ENCODE assay signal across 8 mouse cellular contexts in the genomic region with DNA sequence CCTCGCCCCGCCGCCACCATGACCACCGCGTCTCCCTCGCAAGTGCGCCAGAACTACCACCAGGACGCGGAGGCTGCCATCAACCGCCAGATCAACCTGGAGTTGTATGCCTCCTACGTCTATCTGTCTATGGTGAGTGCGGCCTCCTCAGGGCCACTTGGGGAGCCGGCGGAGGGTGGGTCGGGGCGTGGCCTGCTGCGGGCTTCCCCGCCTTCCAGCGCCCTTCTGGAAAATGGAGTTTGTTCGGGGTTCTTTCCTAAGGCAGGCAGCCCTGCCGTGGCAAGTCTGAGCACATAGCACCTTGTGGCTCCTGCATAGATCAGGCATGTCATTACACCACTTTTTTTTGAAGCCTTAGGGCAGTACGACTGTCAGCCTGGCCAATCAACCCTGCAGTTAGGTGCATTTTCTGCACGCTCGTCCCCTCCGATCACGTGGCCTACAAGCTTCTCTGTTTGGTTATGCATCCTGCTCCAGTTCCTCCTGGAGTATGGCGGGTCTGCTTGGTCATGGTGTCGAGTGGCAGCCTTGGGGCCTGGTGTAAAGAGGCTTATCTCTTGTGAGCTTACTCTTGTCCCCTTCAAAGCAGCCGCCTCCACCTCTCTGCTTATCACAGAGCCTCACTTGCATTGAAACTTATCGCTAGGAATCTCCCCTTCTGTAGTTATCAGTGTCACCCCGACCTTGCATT. TPM values are rescaled to one million over a fixed set of nuclear protein-coding genes. Genes with fewer than 3 reads are reported as not detected.
DNase-seq lines count a peak whose midpoint lies in the region; ATAC-seq lines count a peak whose summit lies in the region.

No protein-coding gene starts in this region.

- ATAC-seq in hindbrain, embryonic 16.5 days, result peak; percentile 79
- ATAC-seq in limb, embryonic 15.5 days (ENCODE audit: insufficient number of reproducible peaks, low FRiP score, low TSS enrichment, low read depth), result peak; percentile 85
- ATAC-seq in midbrain, embryonic 14.5 days (ENCODE audit: low FRiP score, low TSS enrichment), result peak; percentile 79
- peak; percentile 81 for ATAC-seq in stomach, embryonic 14.5 days (ENCODE audit: insufficient number of reproducible peaks, insufficient read depth, low FRiP score, low read depth)

- DNase-seq in heart, adult 18-20 months, result peak; percentile 74 to 78
- DNase-seq in heart, postnatal 25 days (ENCODE audit: low spot score), result no peak
- peak; percentile 79 for DNase-seq in c-Kit-positive CD71-positive TER-119-positive erythroid progenitor cells, embryonic 14.5 days (ENCODE audit: low spot score)
- DNase-seq in frontal cortex, adult 2 months (ENCODE audit: extremely low spot score in 1 of 2, low spot score in 1 of 2), result peak; percentile 50 to 59
- DNase-seq in midbrain, embryonic 14.5 days, result peak; percentile 62

- H3K4me2 ChIP-seq in hindbrain, embryonic 16.5 days (ENCODE audit: low read length), result peak overlapping the region; percentile 80
- H3K4me2 ChIP-seq in limb, embryonic 15.5 days, result peak overlapping the region; percentile 72
- peak overlapping the region; percentile 85 for H3K4me2 ChIP-seq in midbrain, embryonic 14.5 days (ENCODE audit: low read length)
- peak overlapping the region; percentile 85 for H3K4me2 ChIP-seq in stomach, embryonic 14.5 days (replicated peaks; ENCODE audit: low read depth, low read length)

- WGBS in hindbrain, embryonic 16.5 days, result under 1% methylated on average over 31 of the region's 31 CpGs
- under 1% methylated on average over 31 of the region's 31 CpGs for WGBS in limb, embryonic 15.5 days
- WGBS in midbrain, embryonic 14.5 days, result under 1% methylated on average over 31 of the region's 31 CpGs
- under 1% methylated on average over 31 of the region's 31 CpGs for WGBS in stomach, embryonic 14.5 days

- peak overlapping the region; percentile 89 for H3K9ac ChIP-seq in hindbrain, embryonic 16.5 days (ENCODE audit: low read depth, low read length)
- peak overlapping the region; percentile 92 for H3K9ac ChIP-seq in limb, embryonic 15.5 days
- peak overlapping the region; percentile 76 for H3K9ac ChIP-seq in midbrain, embryonic 14.5 days (replicated peaks; ENCODE audit: low read length)
- H3K9ac ChIP-seq in stomach, embryonic 14.5 days (replicated peaks; ENCODE audit: low read depth, low read length), result peak overlapping the region; percentile 95

- no peaks in the 10 kb centered on the region for H3K27me3 ChIP-seq in hindbrain, embryonic 16.5 days (replicated peaks; ENCODE audit: control insufficient read depth, insufficient read depth, low read length)
- H3K27me3 ChIP-seq in limb, embryonic 15.5 days, result no peaks in the 10 kb centered on the region
- H3K27me3 ChIP-seq in midbrain, embryonic 14.5 days (ENCODE audit: control insufficient read depth, insufficient read depth, low read length), result no peaks in the 10 kb centered on the region
- H3K27me3 ChIP-seq in stomach, embryonic 14.5 days (ENCODE audit: control insufficient read depth, insufficient read depth, low read length), result no peaks in the 10 kb centered on the region

- peak overlapping the region; percentile 95 for H3K27ac ChIP-seq in hindbrain, embryonic 16.5 days (ENCODE audit: low read depth, low read length)
- peak overlapping the region; percentile 98 for H3K27ac ChIP-seq in limb, embryonic 15.5 days
- peak overlapping the region; percentile 92 for H3K27ac ChIP-seq in midbrain, embryonic 14.5 days (replicated peaks; ENCODE audit: low read depth, low read length)
- H3K27ac ChIP-seq in stomach, embryonic 14.5 days (ENCODE audit: low read length), result peak overlapping the region; percentile 95

- H3K4me1 ChIP-seq in hindbrain, embryonic 16.5 days (ENCODE audit: control insufficient read depth, insufficient read depth, low read depth, low read length), result peaks cover 15% of the 10 kb centered on the region
- peaks cover 36% of the 10 kb centered on the region for H3K4me1 ChIP-seq in limb, embryonic 15.5 days
- peaks cover 19% of the 10 kb centered on the region for H3K4me1 ChIP-seq in midbrain, embryonic 14.5 days (ENCODE audit: control insufficient read depth, insufficient read depth, low read length)
- peaks cover 19% of the 10 kb centered on the region for H3K4me1 ChIP-seq in stomach, embryonic 14.5 days (ENCODE audit: control insufficient read depth, insufficient read depth, low read length)

- H3K36me3 ChIP-seq in hindbrain, embryonic 16.5 days (ENCODE audit: control insufficient read depth, insufficient read depth, low read length), result peaks cover 16% of the 10 kb centered on the region
- peaks cover 24% of the 10 kb centered on the region for H3K36me3 ChIP-seq in limb, embryonic 15.5 days
- peaks cover 26% of the 10 kb centered on the region for H3K36me3 ChIP-seq in midbrain, embryonic 14.5 days (ENCODE audit: control insufficient read depth, insufficient read depth, low read length)
- peaks cover 22% of the 10 kb centered on the region for H3K36me3 ChIP-seq in stomach, embryonic 14.5 days (ENCODE audit: control insufficient read depth, insufficient read depth, low read length)

- peak overlapping the region; percentile 73 for H3K4me3 ChIP-seq in hindbrain, embryonic 16.5 days (ENCODE audit: low read length)
- H3K4me3 ChIP-seq in limb, embryonic 15.5 days, result peak overlapping the region; percentile 89
- peak overlapping the region; percentile 85 for H3K4me3 ChIP-seq in midbrain, embryonic 14.5 days (replicated peaks; ENCODE audit: low read depth, low read length)
- H3K4me3 ChIP-seq in stomach, embryonic 14.5 days (ENCODE audit: low read depth, low read length), result peak overlapping the region; percentile 92

- no peaks in the 10 kb centered on the region for H3K9me3 ChIP-seq in hindbrain, embryonic 16.5 days (ENCODE audit: control insufficient read depth, low read length)
- no peaks in the 10 kb centered on the region for H3K9me3 ChIP-seq in limb, embryonic 15.5 days
- no peaks in the 10 kb centered on the region for H3K9me3 ChIP-seq in midbrain, embryonic 14.5 days (ENCODE audit: control insufficient read depth, low read length)
- H3K9me3 ChIP-seq in stomach, embryonic 14.5 days (ENCODE audit: control insufficient read depth, low read depth, low read length), result no peaks in the 10 kb centered on the region

- intact Hi-C loops in heart, postnatal 25 days (cut with DNase I), result no loop called here

RNA-seq across cellular contexts. Expression of gene Fth1, which starts 2.6 kb away (rescaled TPM):
- total RNA-seq in heart, adult 18-20 months (2021), result 1,000 to 10,000 TPM; 2,847 to 3,135 TPM
- total RNA-seq in heart, postnatal 25 days (2021), result 1,000 to 10,000 TPM; 2,502 to 2,556 TPM
- 3,721 and 5,002 TPM in 2 replicates for polyA plus RNA-seq in frontal cortex, adult 2 months (2012; rRNA removed)
- 1,751 and 1,961 TPM in 2 replicates for polyA plus RNA-seq in hindbrain, embryonic 16.5 days (2015; fragmentation: Nextera tagmentation; extraction: Ambion mirVana)
- 1,462 and 1,539 TPM in 2 replicates for polyA plus RNA-seq in limb, embryonic 15.5 days (2015; fragmentation: Nextera tagmentation; extraction: Ambion mirVana)
- polyA plus RNA-seq in midbrain, embryonic 14.5 days (2014; fragmentation: Nextera tagmentation; extraction: Ambion mirVana), result 1,308 and 1,477 TPM in 2 replicates
- polyA plus RNA-seq in stomach, embryonic 14.5 days (2014; fragmentation: Nextera tagmentation; extraction: Ambion mirVana), result 1,491 and 1,524 TPM in 2 replicates

RNA-seq across cellular contexts. Expression of gene Best1, which starts 18.4 kb away (rescaled TPM):
- total RNA-seq in heart, adult 18-20 months (2021), result under 1 TPM; 0.12 to 0.13 TPM
- under 1 TPM in 1 of 2 experiments, not detected in 1; 0.10 TPM for total RNA-seq in heart, postnatal 25 days (2021)
- polyA plus RNA-seq in frontal cortex, adult 2 months (2012; rRNA removed), result 0.59 and 0.74 TPM in 2 replicates
- 2.5 and 3.2 TPM in 2 replicates for polyA plus RNA-seq in hindbrain, embryonic 16.5 days (2015; fragmentation: Nextera tagmentation; extraction: Ambion mirVana)
- polyA plus RNA-seq in limb, embryonic 15.5 days (2015; fragmentation: Nextera tagmentation; extraction: Ambion mirVana), result 1.9 and 2.1 TPM in 2 replicates
- polyA plus RNA-seq in midbrain, embryonic 14.5 days (2014; fragmentation: Nextera tagmentation; extraction: Ambion mirVana), result 2.1 and 2.5 TPM in 2 replicates
- polyA plus RNA-seq in stomach, embryonic 14.5 days (2014; fragmentation: Nextera tagmentation; extraction: Ambion mirVana), result 0.35 and 0.72 TPM in 2 replicates

RNA-seq across cellular contexts. Expression of gene Rab3il1, which starts 18.5 kb away (rescaled TPM):
- 1 to 10 TPM; 6.6 to 6.8 TPM for total RNA-seq in heart, adult 18-20 months (2021)
- 1 to 10 TPM; 8.9 to 9.3 TPM for total RNA-seq in heart, postnatal 25 days (2021)
- polyA plus RNA-seq in frontal cortex, adult 2 months (2012; rRNA removed), result 11.3 and 13.6 TPM in 2 replicates
- 22.1 and 25.6 TPM in 2 replicates for polyA plus RNA-seq in hindbrain, embryonic 16.5 days (2015; fragmentation: Nextera tagmentation; extraction: Ambion mirVana)
- polyA plus RNA-seq in limb, embryonic 15.5 days (2015; fragmentation: Nextera tagmentation; extraction: Ambion mirVana), result 44.8 and 45.1 TPM in 2 replicates
- polyA plus RNA-seq in midbrain, embryonic 14.5 days (2014; fragmentation: Nextera tagmentation; extraction: Ambion mirVana), result 13.3 and 19.2 TPM in 2 replicates
- polyA plus RNA-seq in stomach, embryonic 14.5 days (2014; fragmentation: Nextera tagmentation; extraction: Ambion mirVana), result 26.0 and 28.6 TPM in 2 replicates

RNA-seq across cellular contexts. Expression of gene Fads3, which starts 58.4 kb away (rescaled TPM):
- total RNA-seq in heart, adult 18-20 months (2021), result 10 to 100 TPM; 31.8 to 34.9 TPM
- 10 to 100 TPM; 35.9 to 36.0 TPM for total RNA-seq in heart, postnatal 25 days (2021)
- polyA plus RNA-seq in frontal cortex, adult 2 months (2012; rRNA removed), result 26.5 and 28.4 TPM in 2 replicates
- 39.7 and 42.1 TPM in 2 replicates for polyA plus RNA-seq in hindbrain, embryonic 16.5 days (2015; fragmentation: Nextera tagmentation; extraction: Ambion mirVana)
- polyA plus RNA-seq in limb, embryonic 15.5 days (2015; fragmentation: Nextera tagmentation; extraction: Ambion mirVana), result 12.7 and 17.1 TPM in 2 replicates
- 15.4 and 17.8 TPM in 2 replicates for polyA plus RNA-seq in midbrain, embryonic 14.5 days (2014; fragmentation: Nextera tagmentation; extraction: Ambion mirVana)
- polyA plus RNA-seq in stomach, embryonic 14.5 days (2014; fragmentation: Nextera tagmentation; extraction: Ambion mirVana), result 9.1 and 11.2 TPM in 2 replicates
